Mouse (Mus musculus) liver (tissue): ENCODE measurements around the gene Spef2.
"Not testable (repeated sequence)": the region's sequence is repeated elsewhere in the genome, so short reads cannot be mapped to it uniquely, and the experiment has no call there.

Source experiments
- DNase-seq: peaks from one replicate; pipeline ENCODE4 v3.0.0-alpha.2; 2020; ENCODE audit warnings: mixed read lengths

Gene Spef2

DNA sequence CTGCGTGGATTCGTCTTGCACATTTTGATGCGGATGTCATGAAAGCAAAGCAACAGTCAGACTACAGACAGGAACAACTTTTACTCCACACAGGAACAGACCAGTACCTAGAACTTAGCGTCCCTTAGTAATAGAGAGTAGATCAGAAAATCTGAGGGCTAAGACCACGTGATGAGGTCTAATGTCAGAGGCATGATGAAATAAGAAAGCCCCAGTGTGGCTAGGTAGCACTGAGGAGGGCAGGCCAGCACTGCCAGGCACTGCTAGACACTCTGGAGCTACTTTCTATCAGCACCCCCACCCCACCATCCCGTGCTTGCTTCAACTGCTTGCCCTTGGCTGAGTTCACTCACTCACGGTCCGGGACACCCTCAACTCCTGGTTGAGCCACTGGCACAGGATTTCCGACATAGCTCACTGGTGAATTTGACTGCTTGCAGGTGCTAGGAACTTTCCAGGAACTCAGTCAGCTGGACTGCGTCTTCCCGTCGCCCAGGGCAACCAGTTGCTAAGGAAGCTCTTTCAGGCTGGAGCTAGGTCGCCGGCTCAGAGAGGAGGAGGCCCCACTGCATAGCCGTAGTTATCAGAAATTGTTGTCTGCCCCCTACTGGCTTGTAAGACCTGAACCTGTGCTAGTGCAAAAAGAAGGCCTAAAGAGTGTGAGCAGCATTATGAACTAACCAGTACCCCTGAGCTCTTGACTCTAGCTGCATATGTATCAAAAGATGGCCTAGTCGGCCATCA lies at the start of gene Spef2:
Spef2 (minus strand) TSS at position 510 of the 744 bp plus-strand sequence.
- DNase-seq = peak; percentile 48

DNA sequence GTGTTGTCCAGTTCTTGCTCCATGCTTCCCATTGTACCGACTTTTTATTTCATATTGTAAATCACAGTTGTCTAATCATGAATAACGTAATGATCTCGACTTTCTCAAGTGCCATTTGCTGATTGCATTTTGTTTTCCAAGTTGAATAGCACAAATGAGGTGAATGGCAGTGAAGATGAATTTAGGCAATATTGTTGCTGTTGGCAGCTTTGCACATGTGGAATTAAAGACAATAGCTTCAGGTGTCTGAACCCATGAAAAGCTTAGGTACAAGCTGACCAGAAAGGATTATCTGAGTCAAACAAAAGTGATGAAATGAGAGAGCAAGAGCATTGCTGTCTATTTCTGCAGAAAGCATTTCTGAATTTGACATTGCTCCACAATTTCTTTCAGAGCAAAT lies 45.5 kb upstream of the Spef2 start:
- DNase-seq = no peak

DNA sequence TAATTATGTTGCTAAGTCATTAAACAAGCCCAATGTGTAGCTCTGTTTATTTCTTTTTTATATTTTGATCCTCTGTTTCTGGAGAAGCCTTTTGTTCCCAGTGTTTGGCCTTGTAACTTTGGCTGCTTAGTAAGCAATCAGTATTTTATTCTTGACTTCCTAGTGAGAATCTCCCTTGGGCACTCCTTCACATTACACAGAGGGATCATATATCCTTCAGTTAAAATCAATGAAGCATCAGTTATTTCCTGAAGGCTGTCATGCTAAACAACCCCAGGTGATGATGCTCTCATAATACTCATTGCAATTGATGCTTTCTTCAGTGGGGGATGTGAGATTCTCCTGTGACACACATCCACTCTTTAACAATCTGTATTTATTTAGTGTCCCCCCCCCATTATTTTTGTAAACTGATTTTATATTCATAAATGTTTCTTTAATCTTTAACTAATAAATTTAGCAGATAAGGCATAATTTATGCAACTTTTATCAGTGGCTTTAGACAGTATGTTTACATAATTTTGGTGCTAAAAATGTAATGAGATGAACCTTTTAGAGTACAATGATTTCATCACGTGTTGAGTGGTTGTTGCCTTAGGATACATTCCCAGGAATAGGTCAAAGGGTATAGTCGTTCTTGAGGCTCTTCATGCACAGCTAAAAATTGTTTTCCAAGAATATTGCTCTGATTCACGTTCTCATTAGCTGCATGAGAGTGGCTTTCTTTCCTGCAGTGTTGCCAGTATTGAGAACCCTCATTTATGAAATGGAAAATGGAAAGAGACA lies 39.8 kb upstream of the Spef2 start:
- DNase-seq = no peak

- DNase-seq = not testable (repeated sequence)
Observed at GRCm38 (mm10) chr15:9774222-9775142, 25.8 kb upstream of the Spef2 start.

- no peak for DNase-seq
Observed at GRCm38 (mm10) chr15:9768184-9768918, 19.7 kb upstream of the Spef2 start.

DNA sequence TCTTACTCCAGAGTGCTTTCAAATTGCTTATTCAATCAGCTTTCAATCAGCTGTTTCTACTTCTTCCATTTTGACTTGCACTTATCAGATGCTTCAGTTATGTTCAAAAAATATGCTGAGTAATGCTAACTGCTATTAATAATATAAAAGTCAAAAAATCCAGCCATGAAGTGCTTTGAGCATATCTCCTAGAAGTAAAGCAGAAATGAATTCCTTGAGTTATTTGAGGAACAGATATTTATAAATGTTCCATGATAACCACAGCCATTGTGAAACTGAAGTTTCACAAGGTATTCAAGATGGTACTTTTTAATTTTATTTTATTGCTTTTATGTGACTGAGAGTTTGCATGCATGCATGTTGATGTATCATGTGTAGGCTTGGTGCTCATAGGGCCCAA lies 18.4 kb upstream of the Spef2 start:
- no peak for DNase-seq

DNA sequence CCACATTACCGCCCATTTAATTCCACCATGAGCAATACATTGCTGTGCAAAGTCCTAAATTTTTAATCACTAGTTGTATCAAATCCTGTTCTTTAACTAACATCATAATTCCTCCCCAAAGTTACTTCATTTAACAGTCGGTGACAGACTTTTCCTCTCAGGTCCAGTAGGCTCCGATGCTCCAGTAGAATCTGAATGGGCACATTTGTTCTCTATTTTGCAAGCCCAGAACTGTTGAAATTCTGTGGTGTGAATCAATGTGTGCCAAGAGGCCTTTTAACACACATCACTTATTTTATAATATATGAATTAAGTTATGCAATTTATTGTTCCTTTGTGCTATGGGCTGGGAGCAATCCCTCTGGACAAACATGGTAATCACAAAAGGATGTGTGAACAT lies 2.3 kb upstream of the Spef2 start:
- no peak for DNase-seq

- no peak for DNase-seq
Observed at GRCm38 (mm10) chr15:9747410-9748104, 1.1 kb downstream of the Spef2 start.

- DNase-seq = no peak
Observed at GRCm38 (mm10) chr15:9742172-9742571, 6.5 kb downstream of the Spef2 start.

DNA sequence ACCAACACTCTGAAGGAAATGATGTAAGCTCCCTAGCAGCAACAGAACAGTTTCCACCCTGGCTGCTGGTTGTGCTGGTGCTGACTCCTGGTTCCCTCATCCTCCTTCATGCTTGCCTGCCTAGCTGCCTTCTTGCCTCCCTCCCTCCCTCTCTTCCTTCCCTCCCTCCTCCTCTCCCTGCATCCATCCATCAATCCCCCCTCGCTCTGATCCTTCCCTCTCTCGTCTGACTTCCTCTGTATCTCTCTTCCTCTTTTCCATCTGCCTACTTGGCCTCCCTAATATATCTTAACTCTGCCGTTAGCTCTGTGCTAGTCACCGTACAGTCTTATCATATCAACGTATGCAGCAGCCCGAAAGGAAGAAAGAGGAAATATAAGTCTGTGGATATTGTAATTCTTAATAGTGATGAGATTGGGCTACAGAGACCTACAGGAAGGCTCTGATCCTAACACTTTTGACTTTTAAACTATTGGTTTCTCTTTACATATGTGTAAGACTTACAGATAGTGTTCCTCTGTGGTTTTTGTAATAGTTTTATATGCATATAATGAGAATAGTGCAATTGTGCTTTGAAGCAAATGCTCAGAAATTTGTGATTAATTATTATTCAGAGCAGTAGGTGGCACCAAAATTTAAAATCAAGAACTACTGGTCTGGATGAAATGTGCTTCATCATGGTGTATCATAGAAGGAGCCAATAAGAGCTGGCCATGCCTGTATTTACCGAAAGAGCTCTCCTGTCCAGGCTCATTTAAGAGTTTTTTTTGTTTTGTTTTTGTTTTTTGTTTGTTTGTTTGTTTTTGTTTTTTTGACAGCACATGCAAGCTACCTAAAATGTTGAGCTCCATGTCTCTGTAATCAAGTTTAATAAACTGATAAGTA lies 33.9 kb downstream of the Spef2 start:
- no peak for DNase-seq

GRCm38 (mm10) chr15:9713707-9714106 lies 35.0 kb downstream of the Spef2 start:
- no peak for DNase-seq

- DNase-seq = no peak
Observed at GRCm38 (mm10) chr15:9710330-9710729, 38.3 kb downstream of the Spef2 start.

DNA sequence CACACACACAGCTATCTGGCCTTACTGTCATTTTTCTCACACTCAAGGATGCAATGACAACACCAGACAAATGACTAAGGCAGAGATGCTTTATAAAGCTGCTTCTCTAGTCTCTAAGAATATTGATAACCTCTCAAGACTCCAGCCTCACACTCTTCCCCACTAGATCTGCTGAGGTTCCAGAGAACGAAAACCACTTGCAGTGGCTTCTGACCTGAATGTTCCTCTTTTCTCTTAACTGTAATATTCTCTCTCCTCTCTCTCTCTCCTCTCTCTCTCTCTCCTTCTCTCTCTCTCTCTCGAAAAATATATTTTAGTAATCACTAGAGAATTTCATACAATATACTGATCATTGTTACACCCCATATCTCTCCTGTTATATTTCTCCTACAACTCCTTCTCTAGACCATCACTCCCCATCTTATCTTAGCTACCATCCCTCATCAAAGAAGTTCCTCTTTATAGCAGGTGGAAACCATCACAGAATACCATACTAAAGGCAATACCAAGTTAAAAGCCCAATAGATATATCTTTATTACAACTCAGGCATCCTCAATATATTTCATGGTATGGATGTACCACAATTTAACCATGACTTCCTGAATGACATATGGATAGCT lies 42.7 kb downstream of the Spef2 start:
- no peak for DNase-seq

DNA sequence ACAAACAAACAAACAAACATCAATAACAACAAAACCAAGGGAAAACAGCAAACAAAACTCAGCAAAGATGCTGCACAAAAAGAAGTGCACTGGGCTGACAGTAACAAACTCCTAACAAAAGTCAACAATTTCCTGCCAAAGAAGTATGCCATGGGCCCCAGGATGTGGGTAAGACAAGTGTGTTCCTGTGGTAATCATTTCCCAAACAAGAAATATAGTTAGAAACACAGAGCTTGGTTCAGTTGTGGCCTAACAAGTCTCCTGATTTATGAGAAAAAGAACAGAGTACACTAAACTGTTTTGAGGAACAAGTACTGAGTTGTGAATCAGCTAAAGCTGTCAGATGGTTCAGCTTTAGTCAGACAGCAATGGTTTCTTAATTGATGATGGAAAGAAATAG lies 46.8 kb downstream of the Spef2 start:
- no peak for DNase-seq

GRCm38 (mm10) chr15:9691721-9692120 lies 56.9 kb downstream of the Spef2 start:
- DNase-seq = no peak

GRCm38 (mm10) chr15:9690845-9691244 lies 57.8 kb downstream of the Spef2 start:
- DNase-seq = no peak

DNA sequence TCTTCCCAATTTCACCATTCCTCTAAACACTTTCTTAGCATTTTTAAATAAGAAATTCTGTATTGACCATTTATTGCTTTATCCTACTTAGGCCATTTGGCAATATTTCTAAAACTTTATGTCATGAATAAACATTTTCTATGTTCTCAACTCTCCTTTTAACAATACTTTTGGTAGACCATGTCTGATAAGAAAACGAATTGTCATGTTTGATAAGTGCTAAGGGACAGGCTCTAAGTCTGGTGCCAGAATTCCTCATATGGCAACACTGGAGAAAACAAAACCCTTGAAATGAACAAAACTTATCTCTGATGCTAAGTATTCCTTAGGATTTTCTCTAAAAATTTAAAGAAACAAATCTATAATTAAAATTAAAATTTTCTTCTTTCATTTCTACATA lies 58.2 kb downstream of the Spef2 start:
- DNase-seq = no peak

GRCm38 (mm10) chr15:9683485-9683884 lies 65.2 kb downstream of the Spef2 start:
- no peak for DNase-seq

GRCm38 (mm10) chr15:9677343-9678036 lies 71.2 kb downstream of the Spef2 start:
- no peak for DNase-seq

GRCm38 (mm10) chr15:9668575-9668974 lies 80.1 kb downstream of the Spef2 start:
- no peak for DNase-seq
